ENCODE assay signal across 15 mouse cellular contexts in the genomic region with DNA sequence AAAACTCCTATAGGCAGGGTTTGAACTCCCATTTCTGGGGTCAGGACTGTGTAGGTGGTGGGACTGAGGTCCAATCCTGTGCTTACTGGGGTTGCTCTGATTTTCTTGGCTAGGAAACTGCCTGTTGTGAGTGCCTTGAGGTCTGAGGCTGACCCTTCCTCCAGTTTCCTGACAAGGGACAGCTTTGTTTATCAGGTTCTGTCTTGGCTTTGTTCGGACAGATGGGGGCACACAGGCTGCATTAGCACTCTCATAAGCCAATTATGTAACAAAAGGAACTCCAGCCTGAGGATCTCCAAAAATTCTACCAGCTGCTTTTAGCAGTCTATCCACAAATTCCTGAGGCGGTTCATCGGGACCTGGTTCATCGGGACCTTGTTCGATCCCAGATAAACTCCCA. TPM values are rescaled to one million over a fixed set of nuclear protein-coding genes. Genes with fewer than 3 reads are reported as not detected.
DNase-seq lines count a peak whose midpoint lies in the region; ATAC-seq and TF ChIP-seq lines count a peak whose summit lies in the region.
"Had no signal": no experiment of that assay in that cellular context is flagged by ENCODE, and none has a peak within 500 bp of the region (broad histone marks: within the 10 kb centered on the region; RNA-seq: fewer than 3 reads in every experiment).

No protein-coding gene starts in this region.

- H3K9ac ChIP-seq in kidney, embryonic 14.5 days (ENCODE audit: low read depth, low read length), result no peak overlapping the region
- H3K9ac ChIP-seq in ES-Bruce4 (ENCODE audit: low read depth, poor library complexity, severe bottlenecking), result no peak overlapping the region
- H3K9ac ChIP-seq in lung, postnatal 0 days (replicated peaks; ENCODE audit: low read depth), result no peak overlapping the region
- H3K9ac ChIP-seq: limb, embryonic 12.5 days; neural tube, embryonic 15.5 days had no signal

- ATAC-seq in kidney, embryonic 14.5 days (ENCODE audit: low FRiP score, low TSS enrichment), result no peak
- ATAC-seq in lung, postnatal 0 days, result peak; percentile 44

- no peak for TF ChIP-seq POLR2A in ES-Bruce4 (IDR thresholded peaks at IDR 0.05; ENCODE audit: insufficient read depth, low read length)

- H3K4me3 ChIP-seq in kidney, embryonic 14.5 days (ENCODE audit: low read length), result no peak overlapping the region
- no peak overlapping the region for H3K4me3 ChIP-seq in ES-Bruce4 (ENCODE audit: low read depth, low read length)
- no peak overlapping the region for H3K4me3 ChIP-seq in lung, postnatal 0 days (ENCODE audit: low read depth, low read length)
- H3K4me3 ChIP-seq: limb, embryonic 12.5 days; neural tube, embryonic 15.5 days had no signal

- no peak for TF ChIP-seq CTCF in ES-Bruce4 (IDR thresholded peaks at IDR 0.05; ENCODE audit: low read depth, low read length)
- TF ChIP-seq CTCF in lung, postnatal 0 days (IDR thresholded peaks at IDR 0.05), result peak; percentile 66

- no peak overlapping the region for H3K4me2 ChIP-seq in kidney, embryonic 14.5 days (replicated peaks; ENCODE audit: low read depth, low read length)
- H3K4me2 ChIP-seq in lung, postnatal 0 days (replicated peaks; ENCODE audit: low read depth, low read length), result no peak overlapping the region
- H3K4me2 ChIP-seq: limb, embryonic 12.5 days; neural tube, embryonic 15.5 days had no signal

- peak; percentile 30 for DNase-seq in kidney, adult 9 months
- peak; percentile 46 for DNase-seq in NIH3T3 (ENCODE audit: low read depth)
- DNase-seq in lung, postnatal 0 days (ENCODE audit: low spot score), result peak; percentile 58
- no peak for DNase-seq in adrenal gland, postnatal 14 days
- DNase-seq in right cerebral cortex, postnatal 36 days (ENCODE audit: low spot score in 2 of 2), result no peak
- DNase-seq: adrenal gland, adult 8-10 months; cerebellum, adult 8-10 months; thymus, postnatal 25 days had no signal

- 0 out of 2 replicates have a peak, but pooled peaks have one; percentile 39 for TF ChIP-seq EP300 in ES-Bruce4 (IDR thresholded peaks at IDR 0.05; ENCODE audit: insufficient read depth, low read depth, low read length)
- no peak; the same call in 1 of the 2 replicates for TF ChIP-seq EP300 in lung, postnatal 0 days (IDR thresholded peaks at IDR 0.05)

- no peaks in the 10 kb centered on the region for H3K36me3 ChIP-seq in kidney, embryonic 14.5 days (ENCODE audit: control insufficient read depth, insufficient read depth, low read length)
- no peaks in the 10 kb centered on the region for H3K36me3 ChIP-seq in ES-Bruce4 (ENCODE audit: control insufficient read depth, insufficient read depth, low read length, poor library complexity, severe bottlenecking)
- H3K36me3 ChIP-seq in lung, postnatal 0 days (ENCODE audit: insufficient read depth, low read length), result no peaks in the 10 kb centered on the region
- H3K36me3 ChIP-seq: limb, embryonic 12.5 days; neural tube, embryonic 15.5 days had no signal

- WGBS in kidney, embryonic 14.5 days, result 50% methylated on average over 5 of the region's 5 CpGs
- WGBS in lung, postnatal 0 days, result 25% methylated on average over 5 of the region's 5 CpGs

- H3K27ac ChIP-seq in kidney, embryonic 14.5 days (ENCODE audit: low read depth, low read length), result no peak overlapping the region
- no peak overlapping the region for H3K27ac ChIP-seq in ES-Bruce4 (ENCODE audit: insufficient read depth, low read length)
- no peak overlapping the region for H3K27ac ChIP-seq in lung, postnatal 0 days (ENCODE audit: low read length)
- H3K27ac ChIP-seq: limb, embryonic 12.5 days; neural tube, embryonic 15.5 days had no signal

- H3K9me3 ChIP-seq in kidney, embryonic 14.5 days (ENCODE audit: control insufficient read depth, low read length), result no peaks in the 10 kb centered on the region
- no peaks in the 10 kb centered on the region for H3K9me3 ChIP-seq in ES-Bruce4 (replicated peaks; ENCODE audit: control insufficient read depth, insufficient read depth, low read length, poor library complexity, severe bottlenecking)
- H3K9me3 ChIP-seq in lung, postnatal 0 days (ENCODE audit: low read length), result no peaks in the 10 kb centered on the region
- H3K9me3 ChIP-seq: limb, embryonic 12.5 days; neural tube, embryonic 15.5 days had no signal

- H3K27me3 ChIP-seq in kidney, embryonic 14.5 days (ENCODE audit: control insufficient read depth, insufficient read depth, low read length), result no peaks in the 10 kb centered on the region
- no peaks in the 10 kb centered on the region for H3K27me3 ChIP-seq in ES-Bruce4 (ENCODE audit: control insufficient read depth, insufficient read depth, low read length, poor library complexity, severe bottlenecking)
- no peaks in the 10 kb centered on the region for H3K27me3 ChIP-seq in lung, postnatal 0 days (replicated peaks; ENCODE audit: insufficient read depth, low read length)
- H3K27me3 ChIP-seq: limb, embryonic 12.5 days; neural tube, embryonic 15.5 days had no signal

- H3K4me1 ChIP-seq in kidney, embryonic 14.5 days (ENCODE audit: control insufficient read depth, insufficient read depth, low read length), result no peaks in the 10 kb centered on the region
- H3K4me1 ChIP-seq in ES-Bruce4 (ENCODE audit: control insufficient read depth, insufficient read depth, low read length), result peaks cover 4% of the 10 kb centered on the region
- H3K4me1 ChIP-seq in lung, postnatal 0 days (ENCODE audit: insufficient read depth, low read depth, low read length), result no peaks in the 10 kb centered on the region
- H3K4me1 ChIP-seq: limb, embryonic 12.5 days; neural tube, embryonic 15.5 days had no signal

RNA-seq across cellular contexts. Expression of a gene that starts 21.8 kb away (rescaled TPM):
- polyA plus RNA-seq in kidney, embryonic 14.5 days (2014; fragmentation: Nextera tagmentation; extraction: Ambion mirVana), result not detected in 2 replicates
- not detected in 2 replicates for polyA plus RNA-seq in ES-Bruce4 (2011; ENCODE audit: insufficient read depth, insufficient read length, low read depth, missing spikeins)
- not detected in 2 replicates for polyA plus RNA-seq in lung, postnatal 0 days (2015; fragmentation: Nextera tagmentation; extraction: Ambion mirVana)
- not detected in 2 replicates for total RNA-seq in adrenal gland, postnatal 14 days (2021)
- total RNA-seq: adrenal gland, adult 8-10 months; heart, postnatal 36 days; layer of hippocampus, postnatal 10 days had no signal
- polyA plus RNA-seq: limb, embryonic 12.5 days; neural tube, embryonic 15.5 days; spleen, adult 2 months had no signal

RNA-seq across cellular contexts. Expression of a gene that starts 27.5 kb away (rescaled TPM):
- polyA plus RNA-seq in kidney, embryonic 14.5 days (2014; fragmentation: Nextera tagmentation; extraction: Ambion mirVana), result 9.7 and 13.2 TPM in 2 replicates
- polyA plus RNA-seq in ES-Bruce4 (2011; ENCODE audit: insufficient read depth, insufficient read length, low read depth, missing spikeins), result 75.7 and 90.3 TPM in 2 replicates
- 52.5 and 64.9 TPM in 2 replicates for polyA plus RNA-seq in lung, postnatal 0 days (2015; fragmentation: Nextera tagmentation; extraction: Ambion mirVana)
- total RNA-seq in adrenal gland, postnatal 14 days (2021), result 19.6 and 32.7 TPM in 2 replicates

RNA-seq across cellular contexts. Expression of a gene that starts 30.6 kb away (rescaled TPM):
- 0.44 TPM in 1 of 2 replicates, not detected in the other for polyA plus RNA-seq in kidney, embryonic 14.5 days (2014; fragmentation: Nextera tagmentation; extraction: Ambion mirVana)
- polyA plus RNA-seq in ES-Bruce4 (2011; ENCODE audit: insufficient read depth, insufficient read length, low read depth, missing spikeins), result not detected in 2 replicates
- 0.46 and 0.61 TPM in 2 replicates for polyA plus RNA-seq in lung, postnatal 0 days (2015; fragmentation: Nextera tagmentation; extraction: Ambion mirVana)
- 0.37 and 0.41 TPM in 2 replicates for total RNA-seq in adrenal gland, postnatal 14 days (2021)
- total RNA-seq: layer of hippocampus, postnatal 10 days had no signal
- polyA plus RNA-seq: neural tube, embryonic 15.5 days had no signal

RNA-seq across cellular contexts. Expression of a gene that starts 35.2 kb away (rescaled TPM):
- 18.3 and 26.4 TPM in 2 replicates for polyA plus RNA-seq in kidney, embryonic 14.5 days (2014; fragmentation: Nextera tagmentation; extraction: Ambion mirVana)
- polyA plus RNA-seq in ES-Bruce4 (2011; ENCODE audit: insufficient read depth, insufficient read length, low read depth, missing spikeins), result 64.8 and 73.2 TPM in 2 replicates
- polyA plus RNA-seq in lung, postnatal 0 days (2015; fragmentation: Nextera tagmentation; extraction: Ambion mirVana), result 18.1 and 19.4 TPM in 2 replicates
- total RNA-seq in adrenal gland, postnatal 14 days (2021), result 15.8 and 17.7 TPM in 2 replicates

Comparison
In these comparisons a context has a peak if more than half of its experiments do, and no peak if none do; other contexts are left out.
1. DNase-seq: peak in kidney, adult 9 months (single experiment), NIH3T3 (single experiment) and lung, postnatal 0 days (single experiment); none in adrenal gland, postnatal 14 days (single experiment) and right cerebral cortex, postnatal 36 days (0 of 2).